Mouse (Mus musculus) right cerebral cortex, adult 2 months (tissue): ENCODE results near the gene Agt.

Experiments used
- DNase-seq, 2 experiments: peaks; one replicate each; pipeline ENCODE4 v3.0.0; 2021 to 2022; ENCODE audit warnings: low spot score in 2 of 2

Gene Agt

DNA sequence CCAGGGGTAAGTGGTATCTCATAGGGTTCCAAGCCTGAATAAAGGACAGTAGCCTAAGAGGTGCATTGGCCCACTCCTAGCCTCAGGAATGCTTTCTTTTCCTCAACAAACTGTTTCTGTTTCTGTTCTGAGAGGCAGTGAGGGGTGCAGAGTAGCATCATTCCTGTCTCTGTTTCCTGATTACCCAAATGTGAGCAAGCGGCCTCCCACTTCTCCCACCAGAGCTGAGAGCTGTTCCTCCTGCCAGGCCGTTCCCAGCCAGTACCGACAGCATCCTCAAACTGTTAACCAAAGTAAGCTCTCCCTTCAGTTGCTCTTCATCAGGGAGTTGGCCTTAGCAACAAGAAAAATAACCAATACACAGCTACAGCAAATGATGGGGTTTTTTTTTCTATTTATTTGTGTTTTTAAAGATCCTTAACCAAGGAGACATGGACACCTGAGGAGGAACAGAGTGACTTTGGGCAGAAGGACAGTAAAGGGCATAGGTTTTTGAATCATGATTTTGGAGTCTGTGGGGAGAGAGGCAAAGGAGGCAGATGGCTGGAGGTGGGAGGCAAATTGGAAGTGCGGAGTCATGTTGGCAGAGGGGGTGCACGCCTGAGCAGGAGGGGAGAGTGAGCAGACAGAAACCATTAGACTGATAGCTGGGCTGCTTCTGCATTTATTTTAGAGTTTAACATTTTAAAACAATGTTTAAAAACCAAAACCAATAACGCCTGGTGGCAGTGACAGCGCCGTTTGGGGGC, 61.8 kb downstream of the Agt start:
- DNase-seq: peak; percentile 74 to 76
